Mouse (Mus musculus) layer of hippocampus, adult 18-20 months (tissue): ENCODE measurements around the gene Rfx4. TPM values are rescaled to one million over a fixed set of nuclear protein-coding genes. Genes with fewer than 3 reads are reported as not detected.

ENCODE experiments used
- DNase-seq, 2 experiments: peaks; one replicate each; pipeline ENCODE4 v3.0.0; 2022; ENCODE audit warnings: low spot score in 2 of 2
- total RNA-seq, 2 experiments: library from RNA; stranded (reverse); gene quantifications; 2 replicates each; pipeline ENCODE4 v1.2.3; 2021

Rfx4 gene
- total RNA-seq, 2 experiments from 2014 or later, result 9.2 to 12.6 TPM

- no peak for DNase-seq
These were observed 103.9 kb downstream of the Rfx4 start for GRCm38 (mm10) chr10:84859556-84860380.

- no peak for DNase-seq
These were observed 107.6 kb downstream of the Rfx4 start for GRCm38 (mm10) chr10:84863488-84863887.

- no peak for DNase-seq
These were observed 111.7 kb downstream of the Rfx4 start for GRCm38 (mm10) chr10:84867577-84867976.

GRCm38 (mm10) chr10:84871285-84871684, 115.4 kb downstream of the Rfx4 start:
- DNase-seq, result no peak

- DNase-seq, result no peak
These were observed 116.1 kb downstream of the Rfx4 start for GRCm38 (mm10) chr10:84871921-84872320.

GRCm38 (mm10) chr10:84879823-84880571, 124.1 kb downstream of the Rfx4 start:
- no peak for DNase-seq

- no peak for DNase-seq
These were observed 126.7 kb downstream of the Rfx4 start for GRCm38 (mm10) chr10:84882528-84882927.

- no peak for DNase-seq
These were observed 129.6 kb downstream of the Rfx4 start for GRCm38 (mm10) chr10:84885341-84885884.

GRCm38 (mm10) chr10:84886221-84886627, 130.4 kb downstream of the Rfx4 start:
- DNase-seq, result no peak

GRCm38 (mm10) chr10:84886785-84887184, 130.9 kb downstream of the Rfx4 start:
- no peak for DNase-seq

- DNase-seq, result no peak
These were observed 133.4 kb downstream of the Rfx4 start for GRCm38 (mm10) chr10:84889096-84889846.

- DNase-seq, result no peak
These were observed 140.0 kb downstream of the Rfx4 start for GRCm38 (mm10) chr10:84895810-84896358.

- no peak for DNase-seq
These were observed 141.4 kb downstream of the Rfx4 start for GRCm38 (mm10) chr10:84896941-84897930.

- DNase-seq, result no peak
These were observed 142.5 kb downstream of the Rfx4 start for GRCm38 (mm10) chr10:84898144-84898979.

- no peak for DNase-seq
These were observed 145.8 kb downstream of the Rfx4 start for GRCm38 (mm10) chr10:84901676-84902075.

- no peak for DNase-seq
These were observed 146.4 kb downstream of the Rfx4 start for GRCm38 (mm10) chr10:84902213-84902612.

GRCm38 (mm10) chr10:84903307-84903706, 147.4 kb downstream of the Rfx4 start:
- DNase-seq, result no peak

- peak; percentile 53 to 55 for DNase-seq
These were observed 147.9 kb downstream of the Rfx4 start for GRCm38 (mm10) chr10:84903742-84904141.

GRCm38 (mm10) chr10:84906895-84907294, 151.0 kb downstream of the Rfx4 start:
- no peak for DNase-seq
